Mouse (Mus musculus) cerebellum, postnatal 25 days (tissue): ENCODE data around the gene Palm.
A peak's percentile ranks its signal among the peaks of the same experiment; 100 is the strongest.

Source experiments
- DNase-seq, 2 experiments: peaks; one replicate each; pipeline ENCODE4 v3.0.0; 2021; ENCODE audit warnings: mixed read lengths in 2 of 2

Palm gene

DNA sequence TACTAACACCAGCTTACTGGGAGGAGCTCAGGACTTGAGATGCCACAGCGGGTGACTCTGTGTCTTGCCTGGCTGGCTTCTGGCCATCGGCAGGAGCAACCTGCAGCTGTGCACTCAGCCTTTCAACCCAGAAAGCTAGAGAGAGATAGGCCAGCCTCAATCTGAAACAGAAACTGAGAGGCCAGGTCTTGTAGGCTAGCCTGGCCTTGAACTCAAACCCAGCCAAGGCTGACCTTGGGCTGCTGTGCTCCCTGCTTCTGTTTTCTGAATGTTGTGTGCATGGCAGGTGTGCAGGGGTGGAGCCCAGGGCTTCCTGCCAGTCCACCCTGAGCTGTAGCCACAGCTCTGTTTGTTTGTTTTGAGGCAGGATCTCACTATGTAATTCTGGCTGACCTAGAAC, 20.2 kb upstream of the Palm start:
- no peak for DNase-seq

- no peak for DNase-seq
These were observed 18.7 kb upstream of the Palm start for GRCm38 (mm10) chr10:79774486-79775279.

DNA sequence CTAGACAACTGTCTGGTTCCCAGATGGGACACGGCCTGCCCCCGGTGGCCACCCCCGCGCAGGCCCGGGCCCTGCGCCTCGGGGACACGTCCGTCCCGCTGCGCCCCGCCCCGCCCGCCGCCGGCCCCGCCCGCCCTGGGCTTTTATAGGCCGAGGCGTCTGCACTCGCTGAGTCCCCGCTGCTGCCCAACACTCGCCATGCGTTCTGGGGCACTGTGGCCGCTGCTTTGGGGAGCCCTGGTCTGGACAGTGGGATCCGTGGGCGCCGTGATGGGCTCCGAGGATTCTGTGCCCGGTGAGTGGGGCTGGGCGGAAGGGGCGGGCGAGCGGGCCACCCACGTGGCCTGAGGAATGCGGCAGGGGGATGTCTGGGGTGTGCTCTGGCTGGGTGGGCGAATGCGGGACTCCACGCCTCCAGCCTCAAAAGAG, 16.3 kb upstream of the Palm start, which contains the start of gene Fstl3:
TSS of gene Fstl3 (plus strand) at position 170 of the 429 bp plus-strand sequence.
- peak in 1 of 2 experiments; percentile 48 for DNase-seq

DNA sequence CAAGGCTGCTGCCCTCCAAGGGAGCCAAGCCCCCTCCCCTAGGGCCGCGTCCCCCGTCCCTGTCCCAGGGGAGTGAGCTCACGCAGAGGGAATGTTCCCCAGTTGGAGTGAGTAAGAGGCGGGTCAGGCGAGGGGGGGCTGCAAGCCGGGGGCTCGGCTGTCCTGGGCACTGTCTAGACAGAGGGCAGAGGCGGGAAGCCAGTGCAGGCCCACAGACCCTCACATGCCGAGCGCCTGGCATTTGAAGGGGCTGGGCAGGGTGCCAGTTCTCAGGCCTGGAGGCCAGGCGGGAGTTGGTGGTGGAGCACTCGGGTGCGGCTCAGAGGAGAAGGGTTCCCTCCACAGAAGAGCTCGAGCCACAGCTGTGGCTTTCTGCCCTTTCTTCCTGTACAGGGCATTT, 15.4 kb upstream of the Palm start:
- peak in 1 of 2 experiments; percentile 64 for DNase-seq

GRCm38 (mm10) chr10:79779193-79779592, 14.2 kb upstream of the Palm start:
- DNase-seq: no peak

GRCm38 (mm10) chr10:79779784-79780663, 13.3 kb upstream of the Palm start:
- DNase-seq: peak; percentile 97 to 98

- peak in 1 of 2 experiments; percentile 79 for DNase-seq
These were observed 12.7 kb upstream of the Palm start for GRCm38 (mm10) chr10:79780664-79781015.

GRCm38 (mm10) chr10:79781139-79781538, 12.2 kb upstream of the Palm start:
- DNase-seq: no peak

GRCm38 (mm10) chr10:79781956-79782355, 11.4 kb upstream of the Palm start:
- DNase-seq: no peak

DNA sequence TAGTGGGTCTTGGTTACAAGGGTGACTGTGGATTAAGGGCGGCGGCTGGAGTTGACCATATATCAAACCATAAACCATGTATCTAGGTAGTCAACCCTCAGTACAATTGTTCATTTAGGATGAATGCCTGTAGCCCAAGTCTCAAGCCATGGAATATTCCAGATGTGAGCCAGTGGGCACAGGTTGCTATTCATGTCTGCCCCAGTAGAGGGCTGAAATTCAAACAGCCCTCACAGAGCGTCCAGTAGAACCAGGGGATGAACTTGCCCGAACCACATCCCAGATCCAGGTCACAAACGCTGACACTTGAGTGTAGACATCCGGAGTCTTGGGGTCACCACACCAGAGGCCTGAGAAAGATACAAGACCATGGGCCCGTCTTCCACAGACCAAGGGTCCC, 10.3 kb upstream of the Palm start:
- no peak for DNase-seq

GRCm38 (mm10) chr10:79783920-79784800, 9.2 kb upstream of the Palm start:
- DNase-seq: peak in 1 of 2 experiments; percentile 70

DNA sequence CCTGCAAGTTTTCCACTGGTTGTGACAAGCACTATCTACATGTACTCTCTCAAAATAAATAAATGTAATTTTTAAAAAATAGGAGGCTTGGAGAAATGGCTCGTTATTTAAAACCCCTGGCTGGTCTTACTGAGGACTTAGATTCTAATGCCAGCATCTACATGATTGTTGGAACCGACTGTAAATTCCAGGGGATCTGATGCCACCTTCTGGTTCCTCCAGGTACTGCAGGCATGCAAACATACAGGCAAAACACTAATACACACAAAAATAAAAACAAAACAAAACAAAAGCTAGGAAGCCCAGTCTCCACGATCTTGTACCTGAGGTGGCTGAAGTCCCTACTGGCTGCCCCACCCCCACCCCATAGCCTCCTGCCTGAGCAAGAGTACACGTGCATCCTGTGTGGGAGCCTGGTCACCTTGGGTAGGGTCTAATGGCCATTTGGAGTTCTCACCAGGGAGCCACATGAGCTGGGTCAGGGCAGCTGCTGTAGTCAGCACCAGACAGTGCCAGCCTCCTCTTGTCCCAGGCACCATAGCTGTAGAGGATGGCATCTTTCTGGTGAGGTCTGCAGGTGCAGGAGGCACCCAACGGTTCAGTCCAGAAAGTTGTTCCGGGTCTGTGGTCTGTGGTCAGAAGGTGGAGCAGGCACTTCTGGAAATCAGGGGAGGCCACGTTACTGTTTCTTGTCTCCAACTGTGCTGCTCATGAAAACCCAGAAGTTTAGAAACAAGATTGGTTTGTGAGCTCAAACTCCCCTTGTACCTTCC, 4.8 kb upstream of the Palm start:
- DNase-seq: peak; percentile 86 to 91

DNA sequence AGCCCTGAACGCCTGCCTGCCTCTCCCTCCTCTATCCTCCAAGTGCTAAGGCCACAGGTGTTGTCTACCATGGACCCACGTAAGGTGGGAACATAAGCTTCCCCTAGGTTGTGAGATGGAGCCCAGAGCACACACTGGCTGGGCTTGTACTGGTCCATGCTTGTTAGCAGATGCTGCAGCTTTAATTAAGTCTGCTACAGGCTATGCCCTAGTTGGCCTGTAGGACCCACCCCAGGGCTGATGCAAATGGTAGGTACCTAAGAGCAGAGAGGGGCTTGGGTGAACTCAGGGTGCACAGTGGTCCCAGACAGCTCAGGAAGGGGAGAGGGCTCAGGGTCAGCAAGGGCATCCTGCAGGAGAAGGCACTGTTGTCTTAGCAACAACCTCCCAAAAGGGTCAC, 3.8 kb upstream of the Palm start:
- no peak for DNase-seq

DNA sequence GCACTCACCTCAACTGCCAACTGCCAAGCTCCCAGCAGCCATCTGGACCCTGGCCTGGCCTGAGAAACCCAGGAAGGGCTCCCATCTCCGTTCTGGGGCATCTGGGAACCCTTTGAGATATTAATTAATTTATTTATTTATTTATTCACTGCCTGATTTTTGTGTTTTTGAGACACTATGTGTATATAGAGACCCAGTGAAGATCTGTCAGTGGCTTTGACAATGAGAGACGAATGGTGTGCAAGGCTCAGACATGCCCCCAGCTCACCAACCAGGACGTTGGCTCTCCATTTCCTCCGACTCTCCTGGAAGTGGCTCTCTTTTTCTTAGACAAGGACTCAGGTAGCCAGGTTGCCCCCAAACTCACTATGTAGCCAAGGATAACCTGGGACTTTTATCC, 2.5 kb upstream of the Palm start, which contains the start of gene Prss57:
TSS of gene Prss57 (minus strand) at position 101 of the 400 bp plus-strand sequence.
- DNase-seq: no peak

DNA sequence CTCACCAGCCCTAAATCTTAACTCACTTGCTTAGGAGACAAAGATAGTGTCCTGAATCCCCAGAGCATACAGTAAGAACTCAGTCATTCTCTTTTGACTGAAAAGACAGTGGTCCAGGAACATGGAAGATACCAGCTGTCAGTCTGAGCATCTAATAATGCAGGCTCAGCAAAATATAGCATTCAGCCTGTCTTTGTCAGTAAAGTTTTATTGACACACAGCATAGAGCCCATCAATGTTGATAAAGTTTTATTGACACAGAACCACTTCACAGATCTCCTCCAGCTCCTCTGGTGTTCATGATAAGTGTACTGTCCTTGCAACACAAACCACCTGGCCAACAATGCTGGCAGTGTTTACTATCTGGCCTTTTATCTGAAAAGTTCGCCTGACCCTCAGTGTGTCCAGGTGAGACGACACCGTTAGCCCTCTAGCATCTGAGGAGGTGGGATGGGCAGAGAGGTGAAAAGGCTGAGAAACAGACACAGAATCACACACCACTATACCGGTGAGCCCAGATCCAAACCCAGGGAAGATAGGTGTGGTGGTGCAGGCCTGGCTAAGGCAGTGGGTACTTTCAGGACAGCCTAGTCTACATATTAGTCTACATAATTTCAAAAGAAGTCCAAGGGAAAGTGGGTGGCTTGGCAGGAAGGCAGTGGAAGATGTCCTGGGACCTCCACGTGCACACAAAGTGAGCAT, 882 bp upstream of the Palm start:
- no peak for DNase-seq

DNA sequence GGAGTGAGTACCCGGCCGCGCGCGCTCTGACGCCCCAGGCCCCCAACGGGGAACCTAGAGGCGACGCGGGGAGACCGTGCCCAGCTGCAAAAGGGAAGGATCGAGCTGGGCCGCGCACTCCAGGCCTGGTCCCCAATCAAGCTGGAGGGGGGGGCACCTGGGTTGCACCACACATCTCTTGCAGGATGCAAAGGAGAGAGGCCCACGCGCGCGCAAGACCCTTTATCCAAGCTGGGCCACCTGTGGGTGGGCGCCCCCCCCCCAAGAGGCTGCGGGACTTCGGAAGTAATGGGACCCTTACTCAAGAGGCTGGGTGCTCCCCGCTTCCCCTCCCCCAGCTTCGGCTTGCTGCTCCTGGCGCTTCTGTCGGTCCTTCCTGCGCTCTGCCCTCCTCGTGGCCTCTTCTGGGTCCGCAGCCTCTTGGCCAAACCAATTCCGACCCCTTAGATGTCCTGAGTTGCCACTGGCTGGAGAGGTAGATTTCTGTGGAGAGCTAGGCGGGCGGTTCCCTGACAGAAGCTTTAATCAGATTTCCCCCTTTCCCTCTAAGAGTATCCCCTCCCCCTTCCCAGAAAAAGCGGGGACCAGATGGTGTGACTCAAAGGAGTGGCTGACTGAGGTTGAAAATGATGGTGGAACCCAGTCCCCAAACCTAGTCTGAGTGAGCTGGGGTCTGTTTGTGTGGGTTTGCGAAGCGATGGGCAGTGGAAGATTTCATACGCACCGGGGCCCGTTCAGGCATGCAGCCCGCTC, 542 bp downstream of the Palm start:
- DNase-seq: peak in 1 of 2 experiments; percentile 64

- peak; percentile 62 to 67 for DNase-seq
These were observed 1.1 kb downstream of the Palm start for GRCm38 (mm10) chr10:79794491-79794931.

GRCm38 (mm10) chr10:79795905-79796304, 2.5 kb downstream of the Palm start:
- no peak for DNase-seq

DNA sequence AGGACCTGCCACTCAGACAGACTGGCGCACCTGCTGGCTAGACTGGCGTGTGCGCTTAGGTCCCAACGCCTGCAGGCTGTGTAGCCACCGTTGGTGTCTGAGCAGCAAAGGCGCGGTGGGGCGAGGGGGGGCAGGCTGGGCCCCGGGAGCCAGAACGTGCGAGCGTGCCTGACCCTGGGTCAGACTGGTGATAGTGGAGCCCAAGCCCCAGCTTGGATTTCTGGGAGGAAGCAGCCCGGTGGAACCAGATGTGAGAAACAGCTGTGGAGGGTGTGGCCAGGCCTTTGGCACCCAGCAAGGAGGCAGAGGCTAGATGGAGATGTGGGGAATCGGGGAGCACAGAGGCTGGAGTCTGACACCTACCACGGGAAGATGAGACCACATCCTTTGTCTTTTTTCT, 4.0 kb downstream of the Palm start:
- DNase-seq: no peak

DNA sequence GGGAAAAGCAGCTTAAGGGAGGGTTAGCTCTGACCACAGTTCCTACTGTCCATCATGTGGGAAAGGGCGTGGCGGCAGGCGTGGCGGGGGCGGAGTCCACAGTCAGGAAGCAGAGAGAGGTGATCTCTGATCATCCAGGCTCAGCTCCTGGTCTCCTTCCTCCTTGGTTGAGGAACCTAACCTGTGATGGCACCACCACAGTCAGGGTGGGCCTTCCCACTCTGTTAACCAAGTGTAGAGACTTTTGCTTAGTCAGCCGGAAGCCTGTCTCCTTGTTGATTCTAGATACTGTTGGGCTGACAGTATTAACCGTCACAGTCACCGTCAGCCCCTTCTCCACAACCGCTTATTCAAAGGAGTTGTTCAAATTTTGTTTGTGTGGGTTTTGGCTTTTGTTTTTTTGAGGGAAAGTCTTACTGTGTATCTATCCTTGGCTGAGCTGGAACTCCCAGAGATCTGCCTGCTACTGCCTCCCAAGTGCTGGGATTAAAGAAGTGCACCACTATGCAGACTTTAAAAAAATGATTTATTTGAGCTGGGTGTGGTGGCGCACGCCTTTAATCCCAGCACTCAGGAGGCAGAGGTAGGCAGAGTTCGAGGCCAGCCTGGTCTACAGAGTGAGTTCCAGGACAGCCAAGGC, 5.0 kb downstream of the Palm start:
- no peak for DNase-seq
